Mouse (Mus musculus) lung, postnatal 0 days (tissue): ENCODE data around the gene Dlg2. TPM values are rescaled to one million over a fixed set of nuclear protein-coding genes. Genes with fewer than 3 reads are reported as not detected.

ENCODE experiments used
- ATAC-seq: fragments of 200-750 bp; cut with Nextera tagmentation; 2 replicates; pipeline ENCODE4 v1.8.0; 2017; ENCODE audit warnings: moderate library complexity
- DNase-seq: peaks from one replicate; pipeline ENCODE4 v3.0.0-alpha.2; 2016; ENCODE audit warnings: low spot score
- H3K27ac ChIP-seq: fragments of 300-500 bp; sonication (generic); 2 replicates; pipeline ENCODE4 v1.5.1; 2014; ENCODE audit warnings: antibody characterized with exemption, mild to moderate bottlenecking, low read length, mixed read lengths
- H3K27me3 ChIP-seq: fragments of 300-500 bp; sonication (generic); replicated peaks from 2 replicates; pipeline ENCODE4 v1.6.1; 2014; ENCODE audit warnings: low read length, mixed read lengths; ENCODE audit not compliant: insufficient read depth
- H3K36me3 ChIP-seq: fragments of 300-500 bp; sonication (generic); 2 replicates; pipeline ENCODE4 v1.6.1; 2014; ENCODE audit warnings: low read length, mixed read lengths; ENCODE audit not compliant: insufficient read depth
- H3K4me1 ChIP-seq: fragments of 300-500 bp; sonication (generic); 2 replicates; pipeline ENCODE4 v1.6.1; 2014; ENCODE audit warnings: antibody characterized with exemption, low read depth, low read length, mixed read lengths; ENCODE audit not compliant: insufficient read depth
- H3K4me2 ChIP-seq: fragments of 300-500 bp; sonication (generic); replicated peaks from 2 replicates; pipeline ENCODE4 v1.6.1; 2014; ENCODE audit warnings: low read depth, mild to moderate bottlenecking, low read length, moderate library complexity, mixed read lengths
- H3K4me3 ChIP-seq: fragments of 300-500 bp; sonication (generic); 2 replicates; pipeline ENCODE4 v1.5.1; 2014; ENCODE audit warnings: low read depth, low read length
- H3K9ac ChIP-seq: fragments of 300-500 bp; sonication (generic); replicated peaks from 2 replicates; pipeline ENCODE4 v1.6.1; 2014; ENCODE audit warnings: low read depth, mild to moderate bottlenecking
- H3K9me3 ChIP-seq: fragments of 300-500 bp; sonication (generic); 2 replicates; pipeline ENCODE4 v1.6.1; 2016; ENCODE audit warnings: low read length, mixed read lengths
- CTCF ChIP-seq: IDR thresholded peaks from 2 replicates; pipeline ENCODE4 v1.5.1; 2016; ENCODE audit warnings: antibody characterized with exemption, mild to moderate bottlenecking
- EP300 ChIP-seq: IDR thresholded peaks from 2 replicates; pipeline ENCODE4 v1.6.1; 2016; ENCODE audit warnings: antibody characterized with exemption, mild to moderate bottlenecking, control low read depth
- WGBS: fragments of 180-500 bp; shearing (Covaris S2); extraction: QIAGEN DNeasy Blood & Tissue Kit; methylation state at CpG from one replicate; pipeline ENCODE4 v1.1.7; 2014; 5-methylcytosine and 5-hydroxymethylcytosine counted together
- polyA plus RNA-seq: library from polyadenylated mRNA; unstranded; fragments of >200 nt; fragmentation: Nextera tagmentation; extraction: Ambion mirVana; gene quantifications from 2 replicates; pipeline ENCODE4 v1.2.1, GENCODE M21; 2015

Gene Dlg2
- polyA plus RNA-seq, 1 experiment from 2014 or later, result 0.43 TPM

- Histone ChIP-seq H3K4me1 (no peaks in the 10 kb centered on the region), H3K9me3 (no peaks in the 10 kb centered on the region), H3K4me3 (no peak overlapping the region), H3K27ac (no peak overlapping the region), H3K36me3 (no peaks in the 10 kb centered on the region), H3K27me3 (no peaks in the 10 kb centered on the region), H3K4me2 (no peak overlapping the region), H3K9ac (no peak overlapping the region)
- DNase-seq (no peak), ATAC-seq (no peak)
- WGBS, result 82% methylated on average over 2 of the region's 2 CpGs
- TF ChIP-seq EP300, result no peak
- no peak for TF ChIP-seq CTCF
Measured at GRCm38 (mm10) chr7:91897509-91897908, 1421.0 kb downstream of the Dlg2 start.

DNA sequence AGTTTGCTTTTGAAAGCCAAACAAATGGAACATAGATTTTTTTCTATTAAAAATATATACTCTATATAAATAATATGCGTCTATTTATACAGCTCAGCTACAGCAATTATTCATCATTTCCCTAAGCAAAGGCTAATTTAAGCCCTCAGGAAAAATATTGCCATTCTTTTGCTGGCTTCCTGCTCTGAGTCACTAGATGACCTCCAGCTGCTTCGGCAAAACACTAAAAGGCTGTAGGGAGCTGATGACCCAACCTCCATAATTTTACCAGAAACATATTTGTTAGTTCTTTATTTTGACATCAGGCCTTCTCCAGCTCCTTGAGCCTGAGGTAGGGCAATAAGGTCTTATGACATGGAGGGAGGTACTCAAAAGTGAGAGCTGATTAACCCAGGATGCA is 1426.0 kb downstream of the Dlg2 start:
- DNase-seq (no peak), ATAC-seq (no peak)
- no peak overlapping the region for H3K4me3 ChIP-seq
- no peaks in the 10 kb centered on the region for H3K36me3 ChIP-seq
- H3K4me1 ChIP-seq, result no peaks in the 10 kb centered on the region
- no peaks in the 10 kb centered on the region for H3K9me3 ChIP-seq
- no peak overlapping the region for H3K27ac ChIP-seq
- H3K9ac ChIP-seq, result no peak overlapping the region
- WGBS, result 39% methylated on average over 2 of the region's 2 CpGs
- H3K4me2 ChIP-seq, result no peak overlapping the region
- H3K27me3 ChIP-seq, result no peaks in the 10 kb centered on the region
- TF ChIP-seq CTCF, result no peak
- TF ChIP-seq EP300, result no peak

DNA sequence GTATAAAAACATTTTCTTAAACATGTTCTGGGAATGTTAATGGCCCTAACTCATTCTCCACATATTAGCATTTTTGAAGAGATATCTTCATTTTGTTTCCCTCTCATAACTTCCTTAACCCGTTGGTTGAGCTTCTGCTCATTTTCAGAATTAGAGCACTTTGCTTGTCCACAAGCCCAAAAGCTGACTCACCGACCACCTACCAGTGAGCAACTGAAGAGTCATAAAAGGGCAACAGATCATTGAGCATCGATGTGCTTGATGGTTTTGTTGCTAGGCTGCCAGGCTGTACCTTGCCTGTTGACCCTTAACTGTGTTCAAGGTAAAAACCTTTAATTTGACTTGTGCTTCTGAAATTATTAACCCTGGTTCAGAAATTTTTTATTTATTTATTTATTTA is 1440.3 kb downstream of the Dlg2 start:
- WGBS, result 82% methylated on average over 3 of the region's 3 CpGs
- H3K36me3 ChIP-seq, result no peaks in the 10 kb centered on the region
- TF ChIP-seq EP300 (no peak), CTCF (no peak)

GRCm38 (mm10) chr7:91919099-91919498 is 1442.6 kb downstream of the Dlg2 start:
- H3K9me3 ChIP-seq, result no peaks in the 10 kb centered on the region
- WGBS, result 60% methylated on average over 3 of the region's 3 CpGs
- no peak for DNase-seq
- no peaks in the 10 kb centered on the region for H3K36me3 ChIP-seq
- H3K27me3 ChIP-seq, result no peaks in the 10 kb centered on the region
- no peak overlapping the region for H3K9ac ChIP-seq
- no peak overlapping the region for H3K4me2 ChIP-seq
- no peak for TF ChIP-seq CTCF
- TF ChIP-seq EP300, result no peak
- H3K27ac ChIP-seq, result no peak overlapping the region
- no peak for ATAC-seq
- no peaks in the 10 kb centered on the region for H3K4me1 ChIP-seq
- no peak overlapping the region for H3K4me3 ChIP-seq

More for the DNA sequence above, 1440.3 kb downstream of the Dlg2 start:
- no peak for DNase-seq
- Histone ChIP-seq H3K9ac (no peak overlapping the region), H3K27ac (no peak overlapping the region), H3K27me3 (no peaks in the 10 kb centered on the region), H3K4me2 (no peak overlapping the region), H3K4me1 (no peaks in the 10 kb centered on the region), H3K9me3 (no peaks in the 10 kb centered on the region), H3K4me3 (no peak overlapping the region)
- no peak for ATAC-seq

DNA sequence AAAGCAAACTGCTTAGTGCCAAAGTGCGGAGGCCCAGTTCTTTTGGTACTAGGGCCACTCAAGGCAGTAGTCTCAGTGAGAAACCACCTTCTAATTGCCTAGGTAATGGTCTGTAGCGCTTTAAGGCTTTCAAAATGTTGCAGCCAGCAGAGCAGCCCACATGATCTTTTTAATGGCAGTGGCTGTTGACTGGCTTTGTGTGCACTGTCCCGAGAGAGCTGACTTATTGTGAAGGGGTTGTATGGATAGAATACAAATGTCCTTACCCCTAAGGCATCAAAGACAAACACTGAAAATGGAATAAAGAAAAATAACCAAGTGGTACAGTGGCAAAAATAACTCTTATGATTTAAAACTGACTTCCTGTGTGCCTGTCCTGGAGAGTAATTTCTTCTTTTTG is 1443.3 kb downstream of the Dlg2 start:
- no peak for DNase-seq
- no peaks in the 10 kb centered on the region for H3K9me3 ChIP-seq
- no peaks in the 10 kb centered on the region for H3K4me1 ChIP-seq
- H3K9ac ChIP-seq, result no peak overlapping the region
- no peak overlapping the region for H3K27ac ChIP-seq
- H3K27me3 ChIP-seq, result no peaks in the 10 kb centered on the region
- H3K4me3 ChIP-seq, result no peak overlapping the region
- ATAC-seq, result no peak
- H3K36me3 ChIP-seq, result no peaks in the 10 kb centered on the region
- TF ChIP-seq CTCF (no peak), EP300 (no peak)
- 80% methylated on average over 3 of the region's 3 CpGs for WGBS
- no peak overlapping the region for H3K4me2 ChIP-seq

- Histone ChIP-seq H3K4me1 (no peaks in the 10 kb centered on the region), H3K9me3 (no peaks in the 10 kb centered on the region), H3K27me3 (no peaks in the 10 kb centered on the region), H3K4me2 (no peak overlapping the region), H3K27ac (no peak overlapping the region), H3K9ac (no peak overlapping the region), H3K4me3 (no peak overlapping the region), H3K36me3 (no peaks in the 10 kb centered on the region)
- no peak for ATAC-seq
- 35% methylated on average over 12 of the region's 12 CpGs for WGBS
- DNase-seq, result no peak
- no peak for TF ChIP-seq CTCF
- no peak for TF ChIP-seq EP300
Measured at GRCm38 (mm10) chr7:91934881-91935597, 1458.6 kb downstream of the Dlg2 start.

DNA sequence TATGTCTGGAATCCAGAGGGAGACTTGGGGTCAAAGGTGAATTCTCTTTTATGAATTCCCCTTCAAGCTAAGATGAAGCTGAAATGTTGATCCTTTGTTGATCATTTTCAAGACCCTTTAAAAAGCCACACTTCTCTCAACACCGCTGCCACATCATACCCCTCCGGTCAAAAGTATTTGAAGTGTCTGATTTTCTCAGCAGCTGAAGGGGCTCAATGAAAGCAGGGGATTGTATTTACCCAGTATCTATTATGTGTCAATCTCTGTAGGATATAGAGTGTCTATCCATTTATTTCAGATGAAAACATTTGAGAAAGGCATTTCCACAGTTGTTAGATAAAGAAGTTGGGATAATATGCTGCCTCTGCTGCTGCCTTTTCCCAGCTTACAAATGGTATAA is 1459.7 kb downstream of the Dlg2 start:
- no peak overlapping the region for H3K4me2 ChIP-seq
- H3K9me3 ChIP-seq, result no peaks in the 10 kb centered on the region
- no peaks in the 10 kb centered on the region for H3K27me3 ChIP-seq
- H3K36me3 ChIP-seq, result no peaks in the 10 kb centered on the region
- no peak overlapping the region for H3K9ac ChIP-seq
- H3K4me3 ChIP-seq, result no peak overlapping the region
- WGBS, result 41% methylated on average over 2 of the region's 2 CpGs
- no peak for DNase-seq
- H3K27ac ChIP-seq, result no peak overlapping the region
- H3K4me1 ChIP-seq, result no peaks in the 10 kb centered on the region
- TF ChIP-seq CTCF, result no peak
- TF ChIP-seq EP300, result no peak
- ATAC-seq, result no peak
